Mouse (Mus musculus): ENCODE results near the gene Cdc42ep4. TPM values are rescaled to one million over a fixed set of nuclear protein-coding genes. Genes with fewer than 3 reads are reported as not detected.

Gene Cdc42ep4
- polyA plus RNA-seq, 1 experiment from 2014 or later, result 78.2 TPM

DNA sequence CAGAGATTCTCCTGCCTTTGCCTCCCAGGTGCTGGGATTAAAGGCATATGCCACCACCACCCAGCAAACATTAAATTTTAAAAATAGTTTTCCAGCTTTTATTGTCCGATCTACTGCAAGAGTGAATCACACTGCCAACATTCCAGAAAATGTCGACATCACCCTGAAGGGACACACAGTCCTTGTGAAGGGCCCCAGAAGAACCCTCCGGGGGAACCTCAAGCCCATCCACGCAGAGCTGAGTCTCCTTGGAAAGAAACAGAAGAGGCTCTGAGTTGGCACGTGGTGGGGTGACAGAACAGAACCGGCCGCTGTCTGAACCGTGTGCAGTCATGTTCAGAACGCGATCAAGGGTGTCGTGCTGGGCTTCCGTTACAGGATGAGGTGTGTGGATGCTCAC is 4.9 kb upstream of the Cdc42ep4 start:
- ATAC-seq (ENCODE audit: insufficient read depth, low FRiP score, low TSS enrichment) (no peak), DNase-seq (ENCODE audit: low spot score) (no peak)
- H3K4me3 ChIP-seq (ENCODE audit: low read depth, low read length), result no peak overlapping the region
- H3K27ac ChIP-seq (ENCODE audit: low read depth, low read length), result no peak overlapping the region
- H3K9ac ChIP-seq (ENCODE audit: low read length), result no peak overlapping the region
- H3K9me3 ChIP-seq (ENCODE audit: control insufficient read depth, low read length), result no peaks in the 10 kb centered on the region
- 94% methylated on average over 12 of the region's 12 CpGs for WGBS
- no peaks in the 10 kb centered on the region for H3K27me3 ChIP-seq (ENCODE audit: control insufficient read depth, insufficient read depth, low read length)
- H3K36me3 ChIP-seq (ENCODE audit: control insufficient read depth, insufficient read depth, low read length), result no peaks in the 10 kb centered on the region
- H3K4me1 ChIP-seq (ENCODE audit: control insufficient read depth, insufficient read depth, low read length), result peaks cover 8% of the 10 kb centered on the region; the same call in 1 of the 2 replicates
- H3K4me2 ChIP-seq (ENCODE audit: low read depth), result no peak overlapping the region

- Histone ChIP-seq H3K9me3 (ENCODE audit: control insufficient read depth, low read length) (no peaks in the 10 kb centered on the region), H3K4me3 (ENCODE audit: low read depth, low read length) (no peak overlapping the region), H3K4me1 (ENCODE audit: control insufficient read depth, insufficient read depth, low read length) (peaks cover 8% of the 10 kb centered on the region; the same call in 1 of the 2 replicates), H3K9ac (ENCODE audit: low read length) (no peak overlapping the region), H3K4me2 (ENCODE audit: low read depth) (no peak overlapping the region), H3K27me3 (ENCODE audit: control insufficient read depth, insufficient read depth, low read length) (no peaks in the 10 kb centered on the region), H3K27ac (ENCODE audit: low read depth, low read length) (no peak overlapping the region), H3K36me3 (ENCODE audit: control insufficient read depth, insufficient read depth, low read length) (no peaks in the 10 kb centered on the region)
- DNase-seq (ENCODE audit: low spot score) (no peak), ATAC-seq (ENCODE audit: insufficient read depth, low FRiP score, low TSS enrichment) (no peak)
- WGBS, result 93% methylated on average over 14 of the region's 14 CpGs
Measured at GRCm38 (mm10) chr11:113755878-113756277, 4.2 kb upstream of the Cdc42ep4 start.

DNA sequence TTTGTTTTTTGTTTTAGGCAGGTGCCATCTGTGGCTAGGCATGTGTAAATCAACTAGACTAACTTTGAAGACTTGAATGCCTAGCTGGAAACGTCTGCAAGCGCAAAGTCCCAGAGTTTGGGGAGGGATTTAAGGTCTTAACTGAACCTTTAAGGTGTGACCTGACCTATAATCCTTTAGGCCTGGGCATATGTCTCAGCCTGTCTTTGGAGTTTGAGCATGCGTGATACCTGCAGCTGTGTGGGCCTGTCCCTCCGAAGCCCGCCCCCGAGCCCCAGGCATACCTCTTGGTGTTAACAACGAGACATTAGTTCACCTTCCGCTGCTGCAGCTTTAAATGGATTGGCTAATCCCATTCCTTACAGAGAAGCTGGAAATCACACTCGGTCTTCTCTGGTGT is 3.2 kb upstream of the Cdc42ep4 start:
- 44% methylated on average over 9 of the region's 9 CpGs for WGBS
- Histone ChIP-seq H3K9ac (ENCODE audit: low read length) (no peak overlapping the region), H3K4me3 (ENCODE audit: low read depth, low read length) (no peak overlapping the region), H3K9me3 (ENCODE audit: control insufficient read depth, low read length) (no peaks in the 10 kb centered on the region), H3K27me3 (ENCODE audit: control insufficient read depth, insufficient read depth, low read length) (no peaks in the 10 kb centered on the region), H3K4me2 (ENCODE audit: low read depth) (no peak overlapping the region), H3K4me1 (ENCODE audit: control insufficient read depth, insufficient read depth, low read length) (peaks cover 5% of the 10 kb centered on the region; the same call in 1 of the 2 replicates), H3K27ac (ENCODE audit: low read depth, low read length) (no peak overlapping the region), H3K36me3 (ENCODE audit: control insufficient read depth, insufficient read depth, low read length) (no peaks in the 10 kb centered on the region)
- DNase-seq (ENCODE audit: low spot score), result no peak
- no peak for ATAC-seq (ENCODE audit: insufficient read depth, low FRiP score, low TSS enrichment)

DNA sequence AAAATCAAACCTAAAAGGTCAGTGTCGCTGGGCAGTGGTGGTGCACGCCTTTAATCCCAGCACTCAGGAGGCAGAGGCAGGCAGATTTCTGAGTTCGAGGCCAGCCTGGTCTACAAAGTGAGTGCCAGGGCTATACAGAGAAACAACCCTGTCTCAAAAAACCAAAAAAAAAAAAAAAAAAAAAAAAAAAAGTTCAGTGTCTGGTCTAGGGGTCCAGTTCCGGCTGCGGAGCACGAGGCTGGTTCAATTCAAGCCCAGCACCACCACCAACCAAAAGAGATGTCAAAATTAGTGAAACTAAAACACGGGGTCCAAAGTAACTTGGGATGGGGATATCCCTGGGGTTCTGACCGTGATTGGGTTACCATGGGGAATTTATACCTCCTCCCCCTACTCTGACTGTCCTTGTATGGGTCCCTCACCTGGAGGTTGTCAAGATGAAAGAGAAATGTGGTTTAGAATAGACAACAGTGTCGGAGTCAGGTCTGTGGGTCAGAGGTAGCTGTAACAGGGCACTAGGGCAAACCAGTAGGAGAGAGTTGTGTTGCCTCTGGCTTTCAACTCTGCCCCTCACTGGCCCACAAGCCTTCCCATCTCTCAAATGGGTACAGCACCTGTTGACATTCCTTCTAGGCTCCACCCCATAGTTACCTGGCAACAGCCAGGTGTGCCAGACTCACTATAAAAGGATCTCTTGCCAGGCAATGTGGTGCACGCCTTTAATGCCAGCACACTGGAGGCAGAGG is 1.2 kb upstream of the Cdc42ep4 start:
- Histone ChIP-seq H3K27me3 (ENCODE audit: control insufficient read depth, insufficient read depth, low read length) (no peaks in the 10 kb centered on the region), H3K9ac (ENCODE audit: low read length) (no peak overlapping the region), H3K4me3 (ENCODE audit: low read depth, low read length) (peak overlapping the region; percentile 95), H3K27ac (ENCODE audit: low read depth, low read length) (no peak overlapping the region), H3K9me3 (ENCODE audit: control insufficient read depth, low read length) (no peaks in the 10 kb centered on the region), H3K36me3 (ENCODE audit: control insufficient read depth, insufficient read depth, low read length) (peaks cover 2% of the 10 kb centered on the region; the same call in 1 of the 2 replicates), H3K4me1 (ENCODE audit: control insufficient read depth, insufficient read depth, low read length) (peaks cover 22% of the 10 kb centered on the region), H3K4me2 (ENCODE audit: low read depth) (peak overlapping the region; percentile 74; the same call in 1 of the 2 replicates)
- no peak for DNase-seq (ENCODE audit: low spot score)
- no peak for ATAC-seq (ENCODE audit: insufficient read depth, low FRiP score, low TSS enrichment)
- 92% methylated on average over 10 of the region's 10 CpGs for WGBS

- peaks cover 4% of the 10 kb centered on the region; the same call in 1 of the 2 replicates for H3K36me3 ChIP-seq (ENCODE audit: control insufficient read depth, insufficient read depth, low read length)
- ATAC-seq (ENCODE audit: insufficient read depth, low FRiP score, low TSS enrichment) (peak; percentile 3), DNase-seq (ENCODE audit: low spot score) (no peak)
- peak overlapping the region; percentile 94 for H3K27ac ChIP-seq (ENCODE audit: low read depth, low read length)
- WGBS, result 23% methylated on average over 15 of the region's 15 CpGs
- H3K9me3 ChIP-seq (ENCODE audit: control insufficient read depth, low read length), result no peaks in the 10 kb centered on the region
- no peaks in the 10 kb centered on the region for H3K27me3 ChIP-seq (ENCODE audit: control insufficient read depth, insufficient read depth, low read length)
- peak overlapping the region; percentile 95 for H3K4me3 ChIP-seq (ENCODE audit: low read depth, low read length)
- H3K4me2 ChIP-seq (ENCODE audit: low read depth), result peak overlapping the region; percentile 74
- peaks cover 28% of the 10 kb centered on the region for H3K4me1 ChIP-seq (ENCODE audit: control insufficient read depth, insufficient read depth, low read length)
- H3K9ac ChIP-seq (ENCODE audit: low read length), result peak overlapping the region; percentile 95
Measured at GRCm38 (mm10) chr11:113752158-113752661, 529 bp upstream of the Cdc42ep4 start.

DNA sequence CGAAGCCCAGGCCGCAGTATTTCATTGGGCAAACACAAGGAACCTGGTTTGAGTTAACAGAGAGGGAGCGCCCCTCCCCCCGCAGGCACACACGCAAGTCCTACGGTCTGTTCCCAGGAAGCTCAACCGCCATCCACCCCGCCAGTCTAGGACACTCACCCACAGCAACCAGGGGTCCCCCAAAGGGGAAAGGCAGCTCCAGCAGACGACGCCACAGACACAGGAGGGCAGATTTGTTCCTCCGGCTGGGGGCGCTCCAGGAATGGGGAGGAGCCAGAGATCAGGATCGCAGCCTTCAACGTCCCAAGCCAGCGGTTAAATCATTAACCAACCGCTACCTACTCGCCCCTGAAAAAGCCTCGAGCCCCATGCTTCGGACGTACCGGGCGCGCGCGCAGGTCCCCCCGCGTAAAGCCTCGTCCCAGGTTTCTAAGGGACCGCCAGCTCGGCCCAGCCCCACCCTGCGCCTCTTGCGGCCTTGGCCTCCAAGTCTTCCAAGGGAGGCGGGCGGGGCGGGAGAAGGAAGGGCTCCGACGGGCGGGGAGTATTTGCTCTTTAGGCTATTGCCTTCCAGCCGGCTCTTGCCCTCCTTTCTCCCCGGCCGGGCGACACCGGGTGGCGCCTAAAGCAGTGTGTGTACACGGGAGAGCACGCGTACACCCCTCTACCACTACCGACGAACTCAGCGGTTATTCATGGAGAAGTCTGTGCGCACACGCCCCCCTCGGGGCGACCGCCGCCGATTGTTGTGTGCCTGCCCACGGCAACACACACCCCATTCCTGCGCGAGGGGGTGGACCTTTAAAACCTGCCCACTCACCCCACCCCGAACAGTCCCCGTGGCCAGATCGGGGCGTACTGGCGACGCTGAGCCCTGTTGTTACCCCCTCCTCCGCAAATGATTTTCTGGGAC is 854 bp downstream of the Cdc42ep4 start:
- Histone ChIP-seq H3K27me3 (ENCODE audit: control insufficient read depth, insufficient read depth, low read length) (no peaks in the 10 kb centered on the region), H3K27ac (ENCODE audit: low read depth, low read length) (peak overlapping the region; percentile 94), H3K4me1 (ENCODE audit: control insufficient read depth, insufficient read depth, low read length) (peaks cover 30% of the 10 kb centered on the region), H3K36me3 (ENCODE audit: control insufficient read depth, insufficient read depth, low read length) (peaks cover 6% of the 10 kb centered on the region; the same call in 1 of the 2 replicates), H3K9me3 (ENCODE audit: control insufficient read depth, low read length) (no peaks in the 10 kb centered on the region), H3K4me2 (ENCODE audit: low read depth) (peak overlapping the region; percentile 74), H3K4me3 (ENCODE audit: low read depth, low read length) (peak overlapping the region; percentile 95), H3K9ac (ENCODE audit: low read length) (peak overlapping the region; percentile 95)
- ATAC-seq (ENCODE audit: insufficient read depth, low FRiP score, low TSS enrichment) (peak; percentile 22), DNase-seq (ENCODE audit: low spot score) (peak; percentile 82)
- WGBS, result under 1% methylated on average over 67 of the region's 67 CpGs

GRCm38 (mm10) chr11:113749749-113750351 is 1.8 kb downstream of the Cdc42ep4 start:
- Histone ChIP-seq H3K4me1 (ENCODE audit: control insufficient read depth, insufficient read depth, low read length) (peaks cover 27% of the 10 kb centered on the region), H3K27ac (ENCODE audit: low read depth, low read length) (peak overlapping the region; percentile 94), H3K36me3 (ENCODE audit: control insufficient read depth, insufficient read depth, low read length) (peaks cover 6% of the 10 kb centered on the region; the same call in 1 of the 2 replicates), H3K9ac (ENCODE audit: low read length) (peak overlapping the region; percentile 95), H3K4me3 (ENCODE audit: low read depth, low read length) (peak overlapping the region; percentile 95), H3K9me3 (ENCODE audit: control insufficient read depth, low read length) (no peaks in the 10 kb centered on the region), H3K4me2 (ENCODE audit: low read depth) (peak overlapping the region; percentile 74), H3K27me3 (ENCODE audit: control insufficient read depth, insufficient read depth, low read length) (no peaks in the 10 kb centered on the region)
- ATAC-seq (ENCODE audit: insufficient read depth, low FRiP score, low TSS enrichment) (peak; percentile 48), DNase-seq (ENCODE audit: low spot score) (peak; percentile 78)
- under 1% methylated on average over 9 of the region's 9 CpGs for WGBS

DNA sequence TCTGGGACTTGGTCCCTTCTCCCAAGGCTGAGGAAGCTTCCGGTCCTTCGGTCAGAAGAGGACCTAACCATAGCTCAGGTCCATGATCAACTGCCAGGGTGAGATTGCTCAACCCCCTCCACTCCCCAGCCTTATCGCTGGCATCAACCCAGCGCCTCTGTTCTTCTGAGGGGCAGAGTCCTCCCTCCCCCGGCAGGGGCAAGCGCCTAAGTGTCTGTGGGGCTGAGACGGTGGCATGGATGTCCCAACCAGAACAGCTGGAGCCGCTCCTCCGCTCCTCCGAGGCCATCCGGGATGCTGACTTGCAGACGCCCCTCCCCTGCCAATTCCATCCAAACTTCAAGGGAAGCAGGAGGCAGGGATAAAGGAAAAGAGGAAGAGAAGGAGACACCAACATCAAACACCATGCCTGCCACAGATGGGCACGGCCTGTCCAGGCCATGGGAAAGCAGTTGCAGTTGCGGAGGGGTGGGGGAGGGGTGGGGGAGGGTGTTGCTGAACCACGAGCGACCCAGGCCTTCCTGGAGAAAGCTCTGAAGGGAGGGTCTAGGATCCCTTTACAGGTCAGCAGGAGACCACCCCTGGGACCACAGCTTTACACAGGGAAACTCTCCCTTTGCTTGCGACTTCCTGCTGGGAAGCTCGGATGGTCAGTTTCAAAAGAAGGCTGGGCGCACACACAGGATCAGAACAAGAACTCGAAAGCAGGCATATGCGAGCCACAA is 2.7 kb downstream of the Cdc42ep4 start:
- H3K27me3 ChIP-seq (ENCODE audit: control insufficient read depth, insufficient read depth, low read length), result no peaks in the 10 kb centered on the region
- ATAC-seq (ENCODE audit: insufficient read depth, low FRiP score, low TSS enrichment) (no peak), DNase-seq (ENCODE audit: low spot score) (peak; percentile 49)
- H3K9me3 ChIP-seq (ENCODE audit: control insufficient read depth, low read length), result no peaks in the 10 kb centered on the region
- peak overlapping the region; percentile 74 for H3K4me2 ChIP-seq (ENCODE audit: low read depth)
- H3K27ac ChIP-seq (ENCODE audit: low read depth, low read length), result peak overlapping the region; percentile 94
- peaks cover 25% of the 10 kb centered on the region for H3K4me1 ChIP-seq (ENCODE audit: control insufficient read depth, insufficient read depth, low read length)
- H3K9ac ChIP-seq (ENCODE audit: low read length), result peak overlapping the region; percentile 95
- 6% methylated on average over 21 of the region's 21 CpGs for WGBS
- H3K4me3 ChIP-seq (ENCODE audit: low read depth, low read length), result peak overlapping the region; percentile 95
- H3K36me3 ChIP-seq (ENCODE audit: control insufficient read depth, insufficient read depth, low read length), result peaks cover 6% of the 10 kb centered on the region; the same call in 1 of the 2 replicates

All from neural tube, embryonic 11.5 days (tissue).